ENCODE assay signal across 19 mouse cellular contexts in the genomic region with DNA sequence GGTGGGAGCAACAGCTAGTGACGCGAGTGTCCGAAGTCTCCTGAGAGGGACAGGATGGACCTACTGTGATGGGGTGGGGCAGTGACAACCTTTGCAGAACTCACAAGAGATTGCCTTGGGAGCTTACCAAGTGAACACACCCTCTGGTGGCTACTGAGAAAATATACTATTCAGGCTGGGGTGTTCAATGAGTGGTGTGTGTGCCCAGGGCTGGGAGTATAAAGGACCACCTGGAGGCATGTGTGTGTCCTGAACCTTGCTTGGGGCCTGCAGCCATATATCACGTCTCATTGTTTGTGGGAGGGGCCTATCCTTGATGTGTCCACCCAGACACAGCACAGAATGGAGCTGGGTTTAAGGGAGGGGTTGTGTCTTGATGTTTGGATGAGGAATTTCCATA. TPM values are rescaled to one million over a fixed set of nuclear protein-coding genes. Genes with fewer than 3 reads are reported as not detected.
DNase-seq lines count a peak whose midpoint lies in the region; ATAC-seq and TF ChIP-seq lines count a peak whose summit lies in the region.
"Had no signal": no experiment of that assay in that cellular context is flagged by ENCODE, and none has a peak within 500 bp of the region (broad histone marks: within the 10 kb centered on the region; RNA-seq: fewer than 3 reads in every experiment).

No protein-coding gene starts in this region.

- DNase-seq in hindbrain, embryonic 10.5 days (ENCODE audit: low spot score) = no peak
- DNase-seq in liver, postnatal 0 days = no peak
- DNase-seq in ES-CJ7 (ENCODE audit: low read depth, low spot score) = peak; percentile 34
- DNase-seq in urinary bladder, postnatal 36 days (ENCODE audit: low spot score in 2 of 2) = no peak
- no peak for DNase-seq in embryo, embryonic 10 days (ENCODE audit: low spot score)
- DNase-seq: cerebellum, adult 11-12 months had no signal

- no peaks in the 10 kb centered on the region for H3K9me3 ChIP-seq in hindbrain, embryonic 10.5 days
- H3K9me3 ChIP-seq in hindbrain, embryonic 12.5 days (replicated peaks) = no peaks in the 10 kb centered on the region
- H3K9me3 ChIP-seq in liver, embryonic 12.5 days (replicated peaks) = no peaks in the 10 kb centered on the region
- H3K9me3 ChIP-seq in liver, postnatal 0 days (ENCODE audit: low read length) = no peaks in the 10 kb centered on the region
- H3K9me3 ChIP-seq in intestine, postnatal 0 days (ENCODE audit: control insufficient read depth) = no peaks in the 10 kb centered on the region
- H3K9me3 ChIP-seq: embryonic facial prominence, embryonic 15.5 days; forebrain, embryonic 12.5 days; heart, embryonic 15.5 days; limb, embryonic 10.5 days; megakaryocyte, embryonic 14.5 days; midbrain, embryonic 15.5 days; neural tube, embryonic 15.5 days had no signal

- ATAC-seq in hindbrain, embryonic 12.5 days (ENCODE audit: low FRiP score) = no peak
- no peak for ATAC-seq in liver, embryonic 12.5 days
- ATAC-seq in liver, postnatal 0 days = no peak
- ATAC-seq in intestine, postnatal 0 days = no peak
- ATAC-seq: activated CD4-positive, CD25-positive, alpha-beta regulatory T cell, adult 4 months; midbrain, embryonic 15.5 days had no signal

- peak overlapping the region; percentile 9; the same call in 1 of the 2 replicates for H3K4me3 ChIP-seq in hindbrain, embryonic 10.5 days
- no peak overlapping the region for H3K4me3 ChIP-seq in hindbrain, embryonic 12.5 days
- H3K4me3 ChIP-seq in liver, embryonic 12.5 days = no peak overlapping the region
- no peak overlapping the region for H3K4me3 ChIP-seq in liver, postnatal 0 days (ENCODE audit: low read depth, low read length)
- H3K4me3 ChIP-seq in intestine, postnatal 0 days (ENCODE audit: low read depth, low read length) = no peak overlapping the region
- H3K4me3 ChIP-seq: embryonic facial prominence, embryonic 15.5 days; forebrain, embryonic 12.5 days; heart, embryonic 15.5 days; megakaryocyte, embryonic 14.5 days; midbrain, embryonic 15.5 days; neural tube, embryonic 15.5 days had no signal

- H3K36me3 ChIP-seq in hindbrain, embryonic 10.5 days = peaks cover 51% of the 10 kb centered on the region
- peaks cover 33% of the 10 kb centered on the region for H3K36me3 ChIP-seq in hindbrain, embryonic 12.5 days
- peaks cover 48% of the 10 kb centered on the region for H3K36me3 ChIP-seq in liver, embryonic 12.5 days
- H3K36me3 ChIP-seq in liver, postnatal 0 days (replicated peaks; ENCODE audit: insufficient read depth, low read length) = peaks cover 15% of the 10 kb centered on the region
- peaks cover 26% of the 10 kb centered on the region for H3K36me3 ChIP-seq in intestine, postnatal 0 days (ENCODE audit: control insufficient read depth, insufficient read depth)

- no peak overlapping the region for H3K4me2 ChIP-seq in hindbrain, embryonic 12.5 days (replicated peaks)
- H3K4me2 ChIP-seq in liver, embryonic 12.5 days = no peak overlapping the region
- no peak overlapping the region for H3K4me2 ChIP-seq in liver, postnatal 0 days (ENCODE audit: low read depth, low read length)
- H3K4me2 ChIP-seq in intestine, postnatal 0 days (replicated peaks; ENCODE audit: low read depth) = no peak overlapping the region
- H3K4me2 ChIP-seq: embryonic facial prominence, embryonic 15.5 days; forebrain, embryonic 12.5 days; heart, embryonic 15.5 days; midbrain, embryonic 15.5 days; neural tube, embryonic 15.5 days had no signal

- no peak overlapping the region for H3K9ac ChIP-seq in hindbrain, embryonic 12.5 days
- H3K9ac ChIP-seq in liver, embryonic 12.5 days = no peak overlapping the region
- H3K9ac ChIP-seq in liver, postnatal 0 days (replicated peaks) = no peak overlapping the region
- H3K9ac ChIP-seq in intestine, postnatal 0 days (ENCODE audit: low read depth, low read length) = no peak overlapping the region
- H3K9ac ChIP-seq: embryonic facial prominence, embryonic 15.5 days; forebrain, embryonic 12.5 days; heart, embryonic 15.5 days; liver, embryonic 14.5 days; midbrain, embryonic 15.5 days; neural tube, embryonic 15.5 days had no signal

- TF ChIP-seq EP300 in liver, postnatal 0 days (IDR thresholded peaks at IDR 0.05; ENCODE audit: low read depth) = no peak

- WGBS in hindbrain, embryonic 10.5 days = 83% methylated on average over 4 of the region's 4 CpGs
- WGBS in hindbrain, embryonic 12.5 days = 81% methylated on average over 4 of the region's 4 CpGs
- WGBS in liver, embryonic 12.5 days (ENCODE audit: insufficient replicate concordance) = 72% methylated on average over 4 of the region's 4 CpGs
- 69% methylated on average over 4 of the region's 4 CpGs for WGBS in liver, postnatal 0 days (ENCODE audit: insufficient replicate concordance)
- WGBS in intestine, postnatal 0 days = 58% methylated on average over 4 of the region's 4 CpGs

- H3K27me3 ChIP-seq in hindbrain, embryonic 10.5 days (ENCODE audit: insufficient read depth, poor library complexity, severe bottlenecking) = no peaks in the 10 kb centered on the region
- H3K27me3 ChIP-seq in hindbrain, embryonic 12.5 days = no peaks in the 10 kb centered on the region
- no peaks in the 10 kb centered on the region for H3K27me3 ChIP-seq in liver, embryonic 12.5 days (replicated peaks)
- H3K27me3 ChIP-seq in liver, postnatal 0 days (ENCODE audit: insufficient read depth, low read length) = no peaks in the 10 kb centered on the region
- H3K27me3 ChIP-seq in intestine, postnatal 0 days (replicated peaks; ENCODE audit: control insufficient read depth, insufficient read depth, low read length) = no peaks in the 10 kb centered on the region
- H3K27me3 ChIP-seq: embryonic facial prominence, embryonic 15.5 days; forebrain, embryonic 12.5 days; heart, embryonic 15.5 days; megakaryocyte, embryonic 14.5 days; midbrain, embryonic 15.5 days; neural tube, embryonic 15.5 days had no signal

- H3K27ac ChIP-seq in hindbrain, embryonic 10.5 days = no peak overlapping the region
- no peak overlapping the region for H3K27ac ChIP-seq in hindbrain, embryonic 12.5 days
- peak overlapping the region; percentile 42; the same call in 1 of the 2 replicates for H3K27ac ChIP-seq in liver, embryonic 12.5 days
- no peak overlapping the region for H3K27ac ChIP-seq in liver, postnatal 0 days (ENCODE audit: low read depth)
- H3K27ac ChIP-seq in intestine, postnatal 0 days (ENCODE audit: low read depth, low read length) = peak overlapping the region; percentile 54; the same call in 1 of the 2 replicates
- H3K27ac ChIP-seq: embryonic facial prominence, embryonic 15.5 days; forebrain, embryonic 12.5 days; heart, embryonic 15.5 days; hindbrain, postnatal 0 days; liver, embryonic 14.5 days; midbrain, embryonic 15.5 days; neural tube, embryonic 15.5 days had no signal

- TF ChIP-seq CTCF in liver, postnatal 0 days (IDR thresholded peaks at IDR 0.05; ENCODE audit: low read depth) = no peak
- peak; percentile 35; the same call in 1 of the 2 replicates for TF ChIP-seq CTCF in intestine, postnatal 0 days (IDR thresholded peaks at IDR 0.05; ENCODE audit: low read depth)

- H3K4me1 ChIP-seq in hindbrain, embryonic 10.5 days (replicated peaks) = peaks cover 64% of the 10 kb centered on the region
- peaks cover 46% of the 10 kb centered on the region for H3K4me1 ChIP-seq in hindbrain, embryonic 12.5 days
- peaks cover 91% of the 10 kb centered on the region for H3K4me1 ChIP-seq in liver, embryonic 12.5 days
- H3K4me1 ChIP-seq in liver, postnatal 0 days (ENCODE audit: insufficient read depth) = peaks cover 38% of the 10 kb centered on the region
- H3K4me1 ChIP-seq in intestine, postnatal 0 days (replicated peaks; ENCODE audit: control insufficient read depth, insufficient read depth, low read length) = peaks cover 20% of the 10 kb centered on the region

RNA-seq across cellular contexts. Expression of a gene that starts 3.1 kb away (rescaled TPM):
- polyA plus RNA-seq in hindbrain, embryonic 10.5 days (2016; fragmentation: Nextera tagmentation; extraction: Ambion mirVana) = 50.6 and 53.3 TPM in 2 replicates
- 37.7 and 38.0 TPM in 2 replicates for polyA plus RNA-seq in hindbrain, embryonic 12.5 days (2016; fragmentation: Nextera tagmentation; extraction: Ambion mirVana)
- 47.0 and 54.9 TPM in 2 replicates for polyA plus RNA-seq in liver, embryonic 12.5 days (2016; fragmentation: Nextera tagmentation; extraction: Ambion mirVana)
- polyA plus RNA-seq in liver, postnatal 0 days (2015; fragmentation: Nextera tagmentation; extraction: Ambion mirVana) = 96.7 and 99.7 TPM in 2 replicates
- 139 and 143 TPM in 2 replicates for polyA plus RNA-seq in intestine, postnatal 0 days (2015; fragmentation: Nextera tagmentation; extraction: Ambion mirVana)

RNA-seq across cellular contexts. Expression of a gene that starts 4.1 kb away (rescaled TPM):
- 171 and 186 TPM in 2 replicates for polyA plus RNA-seq in hindbrain, embryonic 10.5 days (2016; fragmentation: Nextera tagmentation; extraction: Ambion mirVana)
- 104 and 108 TPM in 2 replicates for polyA plus RNA-seq in hindbrain, embryonic 12.5 days (2016; fragmentation: Nextera tagmentation; extraction: Ambion mirVana)
- 161 and 166 TPM in 2 replicates for polyA plus RNA-seq in liver, embryonic 12.5 days (2016; fragmentation: Nextera tagmentation; extraction: Ambion mirVana)
- 133 and 139 TPM in 2 replicates for polyA plus RNA-seq in liver, postnatal 0 days (2015; fragmentation: Nextera tagmentation; extraction: Ambion mirVana)
- polyA plus RNA-seq in intestine, postnatal 0 days (2015; fragmentation: Nextera tagmentation; extraction: Ambion mirVana) = 204 and 208 TPM in 2 replicates

RNA-seq across cellular contexts. Expression of a gene that starts 21.1 kb away (rescaled TPM):
- 59.6 and 62.3 TPM in 2 replicates for polyA plus RNA-seq in hindbrain, embryonic 10.5 days (2016; fragmentation: Nextera tagmentation; extraction: Ambion mirVana)
- 57.1 and 58.4 TPM in 2 replicates for polyA plus RNA-seq in hindbrain, embryonic 12.5 days (2016; fragmentation: Nextera tagmentation; extraction: Ambion mirVana)
- 22.3 and 24.2 TPM in 2 replicates for polyA plus RNA-seq in liver, embryonic 12.5 days (2016; fragmentation: Nextera tagmentation; extraction: Ambion mirVana)
- 11.9 and 13.5 TPM in 2 replicates for polyA plus RNA-seq in liver, postnatal 0 days (2015; fragmentation: Nextera tagmentation; extraction: Ambion mirVana)
- polyA plus RNA-seq in intestine, postnatal 0 days (2015; fragmentation: Nextera tagmentation; extraction: Ambion mirVana) = 22.8 and 23.3 TPM in 2 replicates

RNA-seq across cellular contexts. Expression of a gene that starts 30.6 kb away (rescaled TPM):
- polyA plus RNA-seq in hindbrain, embryonic 10.5 days (2016; fragmentation: Nextera tagmentation; extraction: Ambion mirVana) = 34.4 and 37.3 TPM in 2 replicates
- 33.8 and 35.5 TPM in 2 replicates for polyA plus RNA-seq in hindbrain, embryonic 12.5 days (2016; fragmentation: Nextera tagmentation; extraction: Ambion mirVana)
- 31.3 and 32.3 TPM in 2 replicates for polyA plus RNA-seq in liver, embryonic 12.5 days (2016; fragmentation: Nextera tagmentation; extraction: Ambion mirVana)
- polyA plus RNA-seq in liver, postnatal 0 days (2015; fragmentation: Nextera tagmentation; extraction: Ambion mirVana) = 9.0 and 11.7 TPM in 2 replicates
- 14.1 and 16.0 TPM in 2 replicates for polyA plus RNA-seq in intestine, postnatal 0 days (2015; fragmentation: Nextera tagmentation; extraction: Ambion mirVana)

RNA-seq across cellular contexts. Expression of a gene that starts 30.6 kb away (rescaled TPM):
- polyA plus RNA-seq in hindbrain, embryonic 10.5 days (2016; fragmentation: Nextera tagmentation; extraction: Ambion mirVana) = 12.5 and 13.2 TPM in 2 replicates
- polyA plus RNA-seq in hindbrain, embryonic 12.5 days (2016; fragmentation: Nextera tagmentation; extraction: Ambion mirVana) = 10.6 and 11.3 TPM in 2 replicates
- 8.1 and 9.6 TPM in 2 replicates for polyA plus RNA-seq in liver, embryonic 12.5 days (2016; fragmentation: Nextera tagmentation; extraction: Ambion mirVana)
- 18.9 and 19.0 TPM in 2 replicates for polyA plus RNA-seq in liver, postnatal 0 days (2015; fragmentation: Nextera tagmentation; extraction: Ambion mirVana)
- 15.5 and 17.6 TPM in 2 replicates for polyA plus RNA-seq in intestine, postnatal 0 days (2015; fragmentation: Nextera tagmentation; extraction: Ambion mirVana)

Comparison
In these comparisons a context has a peak if more than half of its experiments do, and no peak if none do; other contexts are left out.
1. H3K27ac ChIP-seq: peak in liver, embryonic 12.5 days (single experiment) and intestine, postnatal 0 days (single experiment); none in hindbrain, embryonic 10.5 days (single experiment), hindbrain, embryonic 12.5 days (single experiment) and liver, postnatal 0 days (single experiment).